15 mouse cellular contexts compared by ENCODE assay signal in genomic region chr13:45218251-45218650, GRCm38 (mm10).
"Had no signal": no experiment of that assay in that cellular context is flagged by ENCODE, and none has a peak within 500 bp of the region (broad histone marks: within the 10 kb centered on the region; RNA-seq: fewer than 3 reads in every experiment).

No protein-coding gene starts in this region.

- H3K9me3 ChIP-seq: intestine, embryonic 15.5 days; liver, embryonic 13.5 days had no signal

- H3K4me1 ChIP-seq: intestine, embryonic 15.5 days; liver, embryonic 13.5 days had no signal

- H3K27me3 ChIP-seq: intestine, embryonic 15.5 days had no signal

- DNase-seq: liver, embryonic 13.5 days; lung, adult 2 months; lung, postnatal 14 days; lung, postnatal 4 days; midbrain, embryonic 14.5 days; right cerebral cortex, adult 18-20 months; right cerebral cortex, postnatal 14 days; right cerebral cortex, postnatal 4 days; thymus, adult 2 months; thymus, postnatal 14 days; thymus, postnatal 4 days had no signal

- H3K9ac ChIP-seq: intestine, embryonic 15.5 days; liver, embryonic 13.5 days had no signal

- H3K27ac ChIP-seq: intestine, embryonic 15.5 days; kidney, postnatal 0 days; liver, embryonic 13.5 days; stomach, postnatal 0 days had no signal

- H3K4me2 ChIP-seq: intestine, embryonic 15.5 days; liver, embryonic 13.5 days; midbrain, embryonic 11.5 days had no signal

- ATAC-seq: intestine, embryonic 15.5 days had no signal

- H3K36me3 ChIP-seq: intestine, embryonic 15.5 days; liver, embryonic 13.5 days had no signal

- H3K4me3 ChIP-seq: intestine, embryonic 15.5 days; liver, embryonic 13.5 days had no signal
